Mouse (Mus musculus) frontal cortex, adult 2 months (tissue): Measurements from ENCODE around the gene H2afy. TPM values are rescaled to one million over a fixed set of nuclear protein-coding genes. Genes with fewer than 3 reads are reported as not detected.

ENCODE experiments used
- DNase-seq, 2 experiments: peaks; one replicate each; pipeline ENCODE4 v3.0.0; 2022; ENCODE audit warnings: low spot score in 1 of 2; ENCODE audit errors: extremely low spot score in 1 of 2
- polyA plus RNA-seq: library from polyadenylated mRNA; depleted of rRNA; stranded (reverse); fragments of >200 nt; gene quantifications from 2 replicates; pipeline ENCODE4 v1.2.3, GENCODE M21; 2012; rRNA removed

The H2afy gene
- polyA plus RNA-seq, 1 experiment: 145 TPM

DNA sequence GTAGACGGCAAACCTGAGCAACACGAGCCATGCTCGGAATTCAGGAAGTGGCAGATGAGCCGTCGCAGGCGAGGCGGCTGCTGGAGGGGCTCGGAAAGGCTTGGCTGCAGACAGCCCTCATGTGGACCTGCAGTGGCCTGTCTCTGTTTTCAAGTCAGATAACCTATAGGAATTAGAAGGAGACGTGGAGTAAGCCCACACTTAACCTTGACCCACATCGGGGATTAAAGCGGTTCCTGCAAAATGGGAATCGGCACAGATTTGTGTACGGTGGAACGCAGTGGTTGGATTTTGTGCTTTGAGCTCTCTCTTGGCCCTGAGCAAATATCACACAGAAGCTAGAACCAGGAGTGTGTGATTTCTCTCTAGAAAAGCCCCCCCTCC lies 111.1 kb downstream of the H2afy start:
- DNase-seq: no peak

DNA sequence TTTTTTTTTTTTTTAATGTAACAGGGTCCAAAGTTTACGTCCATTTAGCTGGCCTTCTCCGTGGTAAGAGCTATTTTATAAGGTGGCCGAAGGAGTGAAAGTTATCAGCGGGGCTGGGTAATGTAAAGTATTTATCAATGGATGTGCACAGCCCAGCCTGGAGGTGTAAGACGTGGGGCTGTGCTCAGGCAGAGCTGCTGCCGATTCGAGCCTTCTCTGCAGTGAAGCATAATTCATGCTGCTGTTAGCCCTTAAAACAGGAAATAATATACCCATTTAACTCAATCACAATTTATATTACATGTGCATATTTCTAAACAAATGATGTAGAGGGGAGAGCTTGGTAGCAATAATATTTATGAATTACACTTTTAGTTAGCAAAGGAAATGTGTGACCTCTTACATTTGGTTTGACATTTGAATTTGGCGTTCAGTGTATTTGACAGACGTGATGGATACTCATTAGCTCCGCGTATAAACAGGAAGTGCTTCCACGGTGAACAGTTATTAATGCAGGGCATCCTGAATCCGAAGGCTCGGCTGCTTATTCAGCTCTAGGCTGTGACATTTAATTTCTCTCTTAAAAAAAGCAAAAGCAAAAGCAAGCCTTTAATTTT lies 111.6 kb downstream of the H2afy start:
- DNase-seq: no peak

Other genes with a start within 250 kb of the H2afy start
- 2.1 and 2.2 TPM in 2 replicates for gene Tifab, start 42.5 kb upstream of the H2afy start, polyA plus RNA-seq
- gene Neurog1, start 115.8 kb upstream of the H2afy start, polyA plus RNA-seq: 0.13 and 0.24 TPM in 2 replicates
- 125 and 137 TPM in 2 replicates for gene Cxcl14, start 160.2 kb upstream of the H2afy start, polyA plus RNA-seq